Mouse (Mus musculus): ENCODE measurements around the gene Klk1b4. TPM values are rescaled to one million over a fixed set of nuclear protein-coding genes. Genes with fewer than 3 reads are reported as not detected.

Gene Klk1b4
- polyA plus RNA-seq, 1 experiment from 2014 or later: not detected

- 59% methylated on average over 15 of the region's 15 CpGs for WGBS
- Histone ChIP-seq H3K36me3 (ENCODE audit: insufficient read depth) (peaks cover 51% of the 10 kb centered on the region), H3K4me3 (ENCODE audit: low read depth, low read length) (no peak overlapping the region), H3K4me2 (no peak overlapping the region), H3K27ac (ENCODE audit: low read depth) (no peak overlapping the region), H3K9ac (no peak overlapping the region), H3K27me3 (ENCODE audit: insufficient read depth, low read length) (no peaks in the 10 kb centered on the region), H3K9me3 (ENCODE audit: low read depth, low read length) (no peaks in the 10 kb centered on the region), H3K4me1 (ENCODE audit: insufficient read depth) (no peaks in the 10 kb centered on the region)
- ATAC-seq (ENCODE audit: insufficient read depth): peak; percentile 19; the same call in 1 of the 2 replicates
- TF ChIP-seq CTCF (IDR thresholded peaks at IDR 0.05; ENCODE audit: low read depth): no peak
- DNase-seq: no peak
These were observed 45.9 kb downstream of the Klk1b4 start for GRCm38 (mm10) chr7:44253023-44253616.

GRCm38 (mm10) chr7:44254930-44255329 lies 47.7 kb downstream of the Klk1b4 start:
- WGBS: 65% methylated on average over 6 of the region's 6 CpGs
- H3K36me3 ChIP-seq (ENCODE audit: insufficient read depth): peaks cover 33% of the 10 kb centered on the region
- H3K9ac ChIP-seq: no peak overlapping the region
- no peak overlapping the region for H3K4me2 ChIP-seq
- H3K4me3 ChIP-seq (ENCODE audit: low read depth, low read length): no peak overlapping the region
- H3K27ac ChIP-seq (ENCODE audit: low read depth): no peak overlapping the region
- DNase-seq (peak; percentile 19), ATAC-seq (ENCODE audit: insufficient read depth) (0 out of 2 replicates have a peak, but pooled peaks have one; percentile 9)
- H3K27me3 ChIP-seq (ENCODE audit: insufficient read depth, low read length): no peaks in the 10 kb centered on the region
- no peaks in the 10 kb centered on the region for H3K9me3 ChIP-seq (ENCODE audit: low read depth, low read length)
- TF ChIP-seq CTCF (IDR thresholded peaks at IDR 0.05; ENCODE audit: low read depth): no peak
- no peaks in the 10 kb centered on the region for H3K4me1 ChIP-seq (ENCODE audit: insufficient read depth)

GRCm38 (mm10) chr7:44257278-44257677 lies 50.0 kb downstream of the Klk1b4 start, which contains the start of gene Acp4:
Acp4 (minus strand) TSS chr7:44257378.
- DNase-seq (no peak), ATAC-seq (ENCODE audit: insufficient read depth) (no peak)
- peaks cover 18% of the 10 kb centered on the region for H3K36me3 ChIP-seq (ENCODE audit: insufficient read depth)
- TF ChIP-seq CTCF (IDR thresholded peaks at IDR 0.05; ENCODE audit: low read depth): no peak
- H3K27me3 ChIP-seq (ENCODE audit: insufficient read depth, low read length): no peaks in the 10 kb centered on the region
- H3K27ac ChIP-seq (ENCODE audit: low read depth): no peak within 1 kb of the TSS
- H3K9ac ChIP-seq: no peak within 1 kb of the TSS
- no peak within 1 kb of the TSS for H3K4me2 ChIP-seq
- no peaks in the 10 kb centered on the region for H3K9me3 ChIP-seq (ENCODE audit: low read depth, low read length)
- H3K4me1 ChIP-seq (ENCODE audit: insufficient read depth): no peaks in the 10 kb centered on the region
- no peak within 1 kb of the TSS for H3K4me3 ChIP-seq (ENCODE audit: low read depth, low read length)
- 76% methylated on average over 4 of the region's 4 CpGs for WGBS

- 64% methylated on average over 6 of the region's 6 CpGs for WGBS
- H3K9ac ChIP-seq: no peak overlapping the region
- ATAC-seq (ENCODE audit: insufficient read depth) (no peak), DNase-seq (no peak)
- H3K27me3 ChIP-seq (ENCODE audit: insufficient read depth, low read length): peaks cover 5% of the 10 kb centered on the region; the same call in 1 of the 2 replicates
- TF ChIP-seq CTCF (IDR thresholded peaks at IDR 0.05; ENCODE audit: low read depth): no peak
- no peak overlapping the region for H3K4me3 ChIP-seq (ENCODE audit: low read depth, low read length)
- H3K36me3 ChIP-seq (ENCODE audit: insufficient read depth): no peaks in the 10 kb centered on the region
- no peak overlapping the region for H3K4me2 ChIP-seq
- no peaks in the 10 kb centered on the region for H3K4me1 ChIP-seq (ENCODE audit: insufficient read depth)
- H3K9me3 ChIP-seq (ENCODE audit: low read depth, low read length): no peaks in the 10 kb centered on the region
- no peak overlapping the region for H3K27ac ChIP-seq (ENCODE audit: low read depth)
These were observed 53.2 kb downstream of the Klk1b4 start for GRCm38 (mm10) chr7:44260410-44260809.

- WGBS: 40% methylated on average over 5 of the region's 5 CpGs
- H3K9ac ChIP-seq: no peak within 1 kb of the TSS
- H3K4me2 ChIP-seq: no peak within 1 kb of the TSS
- no peak within 1 kb of the TSS for H3K4me3 ChIP-seq (ENCODE audit: low read depth, low read length)
- no peaks in the 10 kb centered on the region for H3K4me1 ChIP-seq (ENCODE audit: insufficient read depth)
- H3K27ac ChIP-seq (ENCODE audit: low read depth): no peak within 1 kb of the TSS
- no peak for TF ChIP-seq CTCF (IDR thresholded peaks at IDR 0.05; ENCODE audit: low read depth)
- no peaks in the 10 kb centered on the region for H3K36me3 ChIP-seq (ENCODE audit: insufficient read depth)
- no peak for ATAC-seq (ENCODE audit: insufficient read depth)
- no peak for DNase-seq
- H3K27me3 ChIP-seq (ENCODE audit: insufficient read depth, low read length): peaks cover 5% of the 10 kb centered on the region; the same call in 1 of the 2 replicates
- no peaks in the 10 kb centered on the region for H3K9me3 ChIP-seq (ENCODE audit: low read depth, low read length)
These were observed 53.9 kb downstream of the Klk1b4 start, which contains the start of gene Gm15517 for GRCm38 (mm10) chr7:44261147-44261546. Gm15517 (plus strand) TSS chr7:44261447.

Other genes starting within 250 kb of the Klk1b4 start
- not detected in 2 replicates for gene Klk1b1, start 240.7 kb upstream of the Klk1b4 start, polyA plus RNA-seq (2014; fragmentation: Nextera tagmentation; extraction: Ambion mirVana)
- gene Klk1b9, start 231.4 kb upstream of the Klk1b4 start, polyA plus RNA-seq (2014; fragmentation: Nextera tagmentation; extraction: Ambion mirVana): not detected in 2 replicates
- not detected in 2 replicates for gene Klk1b11, start 211.6 kb upstream of the Klk1b4 start, polyA plus RNA-seq (2014; fragmentation: Nextera tagmentation; extraction: Ambion mirVana)
- gene Klk1b26, start 195.3 kb upstream of the Klk1b4 start, polyA plus RNA-seq (2014; fragmentation: Nextera tagmentation; extraction: Ambion mirVana): not detected in 2 replicates
- gene Klk1b27, start 155.1 kb upstream of the Klk1b4 start, polyA plus RNA-seq (2014; fragmentation: Nextera tagmentation; extraction: Ambion mirVana): not detected in 2 replicates
- gene Klk1b21, start 105.1 kb upstream of the Klk1b4 start, polyA plus RNA-seq (2014; fragmentation: Nextera tagmentation; extraction: Ambion mirVana): not detected in 2 replicates
- gene Klk1b22, start 94.8 kb upstream of the Klk1b4 start, polyA plus RNA-seq (2014; fragmentation: Nextera tagmentation; extraction: Ambion mirVana): not detected in 2 replicates
- not detected in 2 replicates for gene Klk1b16, start 70.7 kb upstream of the Klk1b4 start, polyA plus RNA-seq (2014; fragmentation: Nextera tagmentation; extraction: Ambion mirVana)
- gene Klk1b24, start 19.2 kb upstream of the Klk1b4 start, polyA plus RNA-seq (2014; fragmentation: Nextera tagmentation; extraction: Ambion mirVana): not detected in 2 replicates
- gene Klk1b3, start 9.2 kb upstream of the Klk1b4 start, polyA plus RNA-seq (2014; fragmentation: Nextera tagmentation; extraction: Ambion mirVana): not detected in 2 replicates
- gene Klk1b5, start 8.5 kb downstream of the Klk1b4 start, polyA plus RNA-seq (2014; fragmentation: Nextera tagmentation; extraction: Ambion mirVana): not detected in 2 replicates
- 0.20 and 0.26 TPM in 2 replicates for gene Klk1, start 17.9 kb downstream of the Klk1b4 start, polyA plus RNA-seq (2014; fragmentation: Nextera tagmentation; extraction: Ambion mirVana)
- not detected in 2 replicates for gene Gm36864, start 28.7 kb downstream of the Klk1b4 start, polyA plus RNA-seq (2014; fragmentation: Nextera tagmentation; extraction: Ambion mirVana)
- 0.96 and 1.5 TPM in 2 replicates for gene 1700028J19Rik, start 39.3 kb downstream of the Klk1b4 start, polyA plus RNA-seq (2014; fragmentation: Nextera tagmentation; extraction: Ambion mirVana)
- gene 2410002F23Rik, start 39.3 kb downstream of the Klk1b4 start, polyA plus RNA-seq (2014; fragmentation: Nextera tagmentation; extraction: Ambion mirVana): 142 and 146 TPM in 2 replicates
- 0.11 TPM in 1 of 2 replicates, not detected in the other for gene Acp4, start 49.9 kb downstream of the Klk1b4 start, polyA plus RNA-seq (2014; fragmentation: Nextera tagmentation; extraction: Ambion mirVana)
- not detected in 2 replicates for gene Gm15517, start 54.0 kb downstream of the Klk1b4 start, polyA plus RNA-seq (2014; fragmentation: Nextera tagmentation; extraction: Ambion mirVana)
- gene Clec11a, start 99.5 kb downstream of the Klk1b4 start, polyA plus RNA-seq (2014; fragmentation: Nextera tagmentation; extraction: Ambion mirVana): 1.8 TPM in 2 replicates
- 1.3 and 1.6 TPM in 2 replicates for gene Shank1, start 102.8 kb downstream of the Klk1b4 start, polyA plus RNA-seq (2014; fragmentation: Nextera tagmentation; extraction: Ambion mirVana)
- gene Syt3, start 176.7 kb downstream of the Klk1b4 start, polyA plus RNA-seq (2014; fragmentation: Nextera tagmentation; extraction: Ambion mirVana): 2.0 and 2.9 TPM in 2 replicates
- gene 1700008O03Rik, start 178.4 kb downstream of the Klk1b4 start, polyA plus RNA-seq (2014; fragmentation: Nextera tagmentation; extraction: Ambion mirVana): 0.71 and 1.2 TPM in 2 replicates
- 1.5 TPM in 2 replicates for gene Lrrc4b, start 221.6 kb downstream of the Klk1b4 start, polyA plus RNA-seq (2014; fragmentation: Nextera tagmentation; extraction: Ambion mirVana)

All from lung, embryonic 14.5 days (tissue).